In the genomic region with DNA sequence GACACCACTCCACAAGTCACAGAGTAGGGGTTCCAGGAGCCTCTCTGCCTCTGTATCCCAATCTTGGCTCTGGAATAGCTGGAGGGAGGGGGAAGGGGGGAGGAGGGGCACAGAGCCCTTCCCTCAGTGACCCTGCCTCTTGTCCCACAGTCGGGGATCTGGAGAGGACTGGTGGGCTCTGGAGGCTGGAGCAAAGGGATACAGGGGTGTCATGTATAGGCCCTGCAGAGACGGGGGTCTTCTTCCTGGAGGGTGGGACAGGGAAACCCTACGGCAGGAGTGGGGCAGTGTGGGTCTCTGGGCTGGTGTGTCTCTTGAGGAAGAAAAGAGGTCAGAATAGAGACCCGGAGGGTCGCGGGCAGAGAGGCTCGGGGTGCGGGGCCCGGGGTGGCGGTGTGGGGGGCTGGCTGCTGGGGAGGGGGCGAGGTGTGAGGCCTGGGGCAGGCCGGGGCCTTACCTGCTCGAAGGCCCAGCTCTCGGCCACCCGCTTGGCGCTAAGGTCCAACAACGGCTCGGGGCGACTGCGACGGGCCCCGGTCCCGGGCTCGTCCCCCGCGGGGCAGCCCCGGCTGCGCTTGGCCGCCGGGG, we compare ENCODE assay signal across 8 mouse cellular contexts. TPM values are rescaled to one million over a fixed set of nuclear protein-coding genes. Genes with fewer than 3 reads are reported as not detected.
DNase-seq lines count a peak whose midpoint lies in the region; ATAC-seq and TF ChIP-seq lines count a peak whose summit lies in the region.

No protein-coding gene starts in this region.

- H3K4me3 ChIP-seq in kidney, adult 2 months (ENCODE audit: insufficient read depth, low read depth, low read length): peak overlapping the region; percentile 90
- peak overlapping the region; percentile 71 for H3K4me3 ChIP-seq in cortical plate, adult 2 months (ENCODE audit: insufficient read depth, low read length)
- peak overlapping the region; percentile 93 for H3K4me3 ChIP-seq in hindbrain, embryonic 14.5 days (replicated peaks; ENCODE audit: low read length)
- peak overlapping the region; percentile 68 for H3K4me3 ChIP-seq in midbrain, embryonic 11.5 days (ENCODE audit: low read depth, low read length)

- peak; percentile 33 for ATAC-seq in hindbrain, embryonic 14.5 days (ENCODE audit: low FRiP score)
- peak; percentile 29 for ATAC-seq in midbrain, embryonic 11.5 days (ENCODE audit: low FRiP score)

- TF ChIP-seq POLR2A in kidney, adult 2 months (IDR thresholded peaks at IDR 0.05; ENCODE audit: low read depth, low read length): no peak
- TF ChIP-seq POLR2A in cortical plate, adult 2 months (IDR thresholded peaks at IDR 0.05; ENCODE audit: extremely low read depth, insufficient read depth, low read length): no peak

- H3K27me3 ChIP-seq in kidney, adult 2 months (replicated peaks; ENCODE audit: control insufficient read depth, insufficient read depth, low read length): no peaks in the 10 kb centered on the region
- no peaks in the 10 kb centered on the region for H3K27me3 ChIP-seq in hindbrain, embryonic 14.5 days (ENCODE audit: control insufficient read depth, insufficient read depth, low read length)
- no peaks in the 10 kb centered on the region for H3K27me3 ChIP-seq in midbrain, embryonic 11.5 days (ENCODE audit: control insufficient read depth, insufficient read depth, low read length)

- H3K4me1 ChIP-seq in kidney, adult 2 months (ENCODE audit: control insufficient read depth, insufficient read depth, low read length): peaks cover 8% of the 10 kb centered on the region; the same call in 1 of the 2 replicates
- H3K4me1 ChIP-seq in cortical plate, adult 2 months (ENCODE audit: control insufficient read depth, insufficient read depth, low read length): peaks cover 2% of the 10 kb centered on the region; the same call in 1 of the 2 replicates
- H3K4me1 ChIP-seq in hindbrain, embryonic 14.5 days (replicated peaks; ENCODE audit: control insufficient read depth, insufficient read depth, low read length): peaks cover 23% of the 10 kb centered on the region
- peaks cover 13% of the 10 kb centered on the region for H3K4me1 ChIP-seq in midbrain, embryonic 11.5 days (ENCODE audit: control insufficient read depth, insufficient read depth, low read length)

- no peak for DNase-seq in kidney, adult 2 months
- no peak for DNase-seq in kidney, adult 9 months
- no peak for DNase-seq in hindbrain, embryonic 14.5 days (ENCODE audit: low spot score)
- DNase-seq in midbrain, embryonic 11.5 days (ENCODE audit: low spot score, missing footprints): peak; percentile 86
- DNase-seq in right cerebral cortex, adult 18-20 months: no peak
- no peak for DNase-seq in cerebellum, adult 18-20 months
- no peak for DNase-seq in cerebellum, adult 8-10 months

- WGBS in kidney, adult 2 months: under 1% methylated on average over 27 of the region's 30 CpGs
- 0% methylated on average over 25 of the region's 30 CpGs for WGBS in hindbrain, embryonic 14.5 days
- WGBS in midbrain, embryonic 11.5 days: under 1% methylated on average over 30 of the region's 30 CpGs

- peak overlapping the region; percentile 71 for H3K4me2 ChIP-seq in hindbrain, embryonic 14.5 days (replicated peaks)
- peak overlapping the region; percentile 91 for H3K4me2 ChIP-seq in midbrain, embryonic 11.5 days

- H3K9ac ChIP-seq in hindbrain, embryonic 14.5 days: peak overlapping the region; percentile 96
- H3K9ac ChIP-seq in midbrain, embryonic 11.5 days (ENCODE audit: low read length): peak overlapping the region; percentile 97

- H3K36me3 ChIP-seq in kidney, adult 2 months (ENCODE audit: control insufficient read depth, insufficient read depth, low read length): no peaks in the 10 kb centered on the region
- H3K36me3 ChIP-seq in hindbrain, embryonic 14.5 days (replicated peaks; ENCODE audit: control insufficient read depth, insufficient read depth): peaks cover 34% of the 10 kb centered on the region
- H3K36me3 ChIP-seq in midbrain, embryonic 11.5 days (ENCODE audit: control insufficient read depth, insufficient read depth, low read length): peaks cover 2% of the 10 kb centered on the region

- H3K27ac ChIP-seq in kidney, adult 2 months (ENCODE audit: insufficient read depth, low read depth, low read length): no peak overlapping the region
- H3K27ac ChIP-seq in cortical plate, adult 2 months (ENCODE audit: insufficient read depth, low read length): no peak overlapping the region
- H3K27ac ChIP-seq in hindbrain, embryonic 14.5 days: peak overlapping the region; percentile 74
- H3K27ac ChIP-seq in midbrain, embryonic 11.5 days (ENCODE audit: low read depth, low read length): no peak overlapping the region

- TF ChIP-seq CTCF in kidney, adult 2 months (conservative IDR thresholded peaks at IDR 0.05; ENCODE audit: insufficient read depth, insufficient read length, low read depth, low read length): no peak
- TF ChIP-seq CTCF in cortical plate, adult 2 months (IDR thresholded peaks at IDR 0.05; ENCODE audit: extremely low read depth, insufficient read depth, low read length): no peak

- H3K9me3 ChIP-seq in hindbrain, embryonic 14.5 days (ENCODE audit: control insufficient read depth, low read length): no peaks in the 10 kb centered on the region
- no peaks in the 10 kb centered on the region for H3K9me3 ChIP-seq in midbrain, embryonic 11.5 days (ENCODE audit: control insufficient read depth, low read length)

RNA-seq across cellular contexts. Expression of a gene that starts 0.4 kb away (rescaled TPM):
- 9.2 and 10.0 TPM in 2 replicates for polyA plus RNA-seq in kidney, adult 2 months (2012; rRNA removed)
- polyA plus RNA-seq in cortical plate, adult 2 months (2012; rRNA removed): 12.2 and 13.6 TPM in 2 replicates
- 20.0 and 20.6 TPM in 2 replicates for polyA plus RNA-seq in hindbrain, embryonic 14.5 days (2014; fragmentation: Nextera tagmentation; extraction: Ambion mirVana)
- 19.4 and 24.7 TPM in 2 replicates for polyA plus RNA-seq in midbrain, embryonic 11.5 days (2014; fragmentation: Nextera tagmentation; extraction: Ambion mirVana)

RNA-seq across cellular contexts. Expression of a gene that starts 13.0 kb away (rescaled TPM):
- polyA plus RNA-seq in kidney, adult 2 months (2012; rRNA removed): 216 and 246 TPM in 2 replicates
- 202 and 213 TPM in 2 replicates for polyA plus RNA-seq in cortical plate, adult 2 months (2012; rRNA removed)
- 268 and 296 TPM in 2 replicates for polyA plus RNA-seq in hindbrain, embryonic 14.5 days (2014; fragmentation: Nextera tagmentation; extraction: Ambion mirVana)
- polyA plus RNA-seq in midbrain, embryonic 11.5 days (2014; fragmentation: Nextera tagmentation; extraction: Ambion mirVana): 281 and 304 TPM in 2 replicates

RNA-seq across cellular contexts. Expression of a gene that starts 20.6 kb away (rescaled TPM):
- 39.3 and 48.6 TPM in 2 replicates for polyA plus RNA-seq in kidney, adult 2 months (2012; rRNA removed)
- polyA plus RNA-seq in cortical plate, adult 2 months (2012; rRNA removed): 25.0 and 25.2 TPM in 2 replicates
- 38.9 and 40.2 TPM in 2 replicates for polyA plus RNA-seq in hindbrain, embryonic 14.5 days (2014; fragmentation: Nextera tagmentation; extraction: Ambion mirVana)
- polyA plus RNA-seq in midbrain, embryonic 11.5 days (2014; fragmentation: Nextera tagmentation; extraction: Ambion mirVana): 47.2 and 52.4 TPM in 2 replicates

RNA-seq across cellular contexts. Expression of a gene that starts 33.7 kb away (rescaled TPM):
- polyA plus RNA-seq in kidney, adult 2 months (2012; rRNA removed): 24.7 and 32.7 TPM in 2 replicates
- polyA plus RNA-seq in cortical plate, adult 2 months (2012; rRNA removed): 42.5 and 45.4 TPM in 2 replicates
- polyA plus RNA-seq in hindbrain, embryonic 14.5 days (2014; fragmentation: Nextera tagmentation; extraction: Ambion mirVana): 22.7 and 27.1 TPM in 2 replicates
- polyA plus RNA-seq in midbrain, embryonic 11.5 days (2014; fragmentation: Nextera tagmentation; extraction: Ambion mirVana): 22.2 and 23.3 TPM in 2 replicates

RNA-seq across cellular contexts. Expression of a gene that starts 51.5 kb away (rescaled TPM):
- polyA plus RNA-seq in kidney, adult 2 months (2012; rRNA removed): 0.99 and 1.4 TPM in 2 replicates
- polyA plus RNA-seq in cortical plate, adult 2 months (2012; rRNA removed): 1.8 and 3.6 TPM in 2 replicates
- polyA plus RNA-seq in hindbrain, embryonic 14.5 days (2014; fragmentation: Nextera tagmentation; extraction: Ambion mirVana): 7.8 and 10.4 TPM in 2 replicates
- 4.7 and 4.9 TPM in 2 replicates for polyA plus RNA-seq in midbrain, embryonic 11.5 days (2014; fragmentation: Nextera tagmentation; extraction: Ambion mirVana)
